13 mouse cellular contexts compared by ENCODE assay signal in genomic region chr1:90234620-90235054, GRCm38 (mm10). TPM values are rescaled to one million over a fixed set of nuclear protein-coding genes. Genes with fewer than 3 reads are reported as not detected.
DNase-seq lines count a peak whose midpoint lies in the region; ATAC-seq lines count a peak whose summit lies in the region.
"Had no signal": no experiment of that assay in that cellular context is flagged by ENCODE, and none has a peak within 500 bp of the region (broad histone marks: within the 10 kb centered on the region; RNA-seq: fewer than 3 reads in every experiment).

No protein-coding gene starts in this region.

- ATAC-seq in kidney, embryonic 14.5 days (ENCODE audit: low FRiP score, low TSS enrichment), result no peak
- peak; percentile 97 for ATAC-seq in granulocyte monocyte progenitor cell, adult 5-6 weeks (replicated peaks; ENCODE audit: poor library complexity, severe bottlenecking)
- no peak for ATAC-seq in midbrain, embryonic 15.5 days (replicated peaks)

- no peaks in the 10 kb centered on the region for H3K9me3 ChIP-seq in kidney, embryonic 14.5 days (ENCODE audit: control insufficient read depth, low read length)
- H3K9me3 ChIP-seq in midbrain, embryonic 15.5 days, result no peaks in the 10 kb centered on the region
- H3K9me3 ChIP-seq: hindbrain, embryonic 15.5 days had no signal

- DNase-seq in kidney, adult 11 months, result peak; percentile 36
- peak; percentile 69 for DNase-seq in adrenal gland, adult 8-10 months
- peak; percentile 53 for DNase-seq in lung, postnatal 14 days
- DNase-seq in natural killer cell, adult 2 months (ENCODE audit: low spot score in 2 of 2), result no peak
- DNase-seq in thymus, postnatal 4 days, result no peak
- DNase-seq: cerebellum, adult 9-10 months; spleen, adult 18-20 months had no signal

- H3K27ac ChIP-seq in kidney, embryonic 14.5 days (ENCODE audit: low read depth, low read length), result no peak overlapping the region
- H3K27ac ChIP-seq in midbrain, embryonic 15.5 days, result no peak overlapping the region
- H3K27ac ChIP-seq: hindbrain, embryonic 15.5 days had no signal

- H3K4me1 ChIP-seq in kidney, embryonic 14.5 days (ENCODE audit: control insufficient read depth, insufficient read depth, low read length), result 0 out of 2 replicates have a peak, but pooled peaks cover 3% of the 10 kb centered on the region
- H3K4me1 ChIP-seq in midbrain, embryonic 15.5 days, result no peaks in the 10 kb centered on the region; the same call in 1 of the 2 replicates
- H3K4me1 ChIP-seq: megakaryocyte, embryonic 14.5 days had no signal

- no peak overlapping the region for H3K4me2 ChIP-seq in kidney, embryonic 14.5 days (replicated peaks; ENCODE audit: low read depth, low read length)
- H3K4me2 ChIP-seq in midbrain, embryonic 15.5 days, result no peak overlapping the region
- H3K4me2 ChIP-seq: hindbrain, embryonic 15.5 days had no signal

- H3K27me3 ChIP-seq in kidney, embryonic 14.5 days (ENCODE audit: control insufficient read depth, insufficient read depth, low read length), result no peaks in the 10 kb centered on the region
- no peaks in the 10 kb centered on the region for H3K27me3 ChIP-seq in midbrain, embryonic 15.5 days (replicated peaks)
- H3K27me3 ChIP-seq: hindbrain, embryonic 15.5 days had no signal

- H3K4me3 ChIP-seq in kidney, embryonic 14.5 days (ENCODE audit: low read length), result no peak overlapping the region
- H3K4me3 ChIP-seq in midbrain, embryonic 15.5 days, result no peak overlapping the region
- H3K4me3 ChIP-seq: hindbrain, embryonic 15.5 days; megakaryocyte, embryonic 14.5 days had no signal

- 56% methylated on average over 11 of the region's 11 CpGs for WGBS in kidney, embryonic 14.5 days
- 71% methylated on average over 11 of the region's 11 CpGs for WGBS in midbrain, embryonic 15.5 days

- H3K9ac ChIP-seq in kidney, embryonic 14.5 days (ENCODE audit: low read depth, low read length), result no peak overlapping the region
- no peak overlapping the region for H3K9ac ChIP-seq in midbrain, embryonic 15.5 days
- H3K9ac ChIP-seq: hindbrain, embryonic 15.5 days had no signal

- H3K36me3 ChIP-seq in kidney, embryonic 14.5 days (ENCODE audit: control insufficient read depth, insufficient read depth, low read length), result no peaks in the 10 kb centered on the region
- H3K36me3 ChIP-seq in midbrain, embryonic 15.5 days (replicated peaks), result no peaks in the 10 kb centered on the region
- H3K36me3 ChIP-seq: hindbrain, embryonic 15.5 days had no signal

RNA-seq across cellular contexts. Expression of gene Ackr3, which starts 30.9 kb away (rescaled TPM):
- polyA plus RNA-seq in kidney, embryonic 14.5 days (2014; fragmentation: Nextera tagmentation; extraction: Ambion mirVana), result 50.5 and 56.4 TPM in 2 replicates
- total RNA-seq in adrenal gland, adult 8-10 months (2022), result 10 to 100 TPM; 20.0 to 86.1 (median 59.0) TPM
- not detected in 2 replicates for total RNA-seq in granulocyte monocyte progenitor cell, adult 5-6 weeks (2014; fragmentation: Nextera tagmentation)
- total RNA-seq in granulocyte monocyte progenitor cell, adult 5-6 weeks (2017), result not detected in 2 replicates
- polyA plus RNA-seq in midbrain, embryonic 15.5 days (2015; fragmentation: Nextera tagmentation; extraction: Ambion mirVana), result 11.3 and 11.4 TPM in 2 replicates
- total RNA-seq: MEL had no signal

Comparison
In these comparisons a context has a peak if more than half of its experiments do, and no peak if none do; other contexts are left out.
1. DNase-seq: peak in kidney, adult 11 months (single experiment), adrenal gland, adult 8-10 months (single experiment) and lung, postnatal 14 days (single experiment); none in natural killer cell, adult 2 months (0 of 2) and thymus, postnatal 4 days (single experiment).
2. RNA of gene Ackr3, which starts 30.9 kb away (total RNA-seq): 20.0 to 86.1 TPM in adrenal gland, adult 8-10 months; not detected in granulocyte monocyte progenitor cell, adult 5-6 weeks; every median in the first group is over 10 times any median in the second.